Mouse (Mus musculus) lung, postnatal 0 days (tissue): ENCODE measurements around the gene Dapk1.

Experiments used
- CTCF ChIP-seq: IDR thresholded peaks from 2 replicates; pipeline ENCODE4 v1.5.1; 2016; ENCODE audit warnings: antibody characterized with exemption, mild to moderate bottlenecking
- EP300 ChIP-seq: IDR thresholded peaks from 2 replicates; pipeline ENCODE4 v1.6.1; 2016; ENCODE audit warnings: antibody characterized with exemption, mild to moderate bottlenecking, control low read depth

- no peak for TF ChIP-seq CTCF
- TF ChIP-seq EP300 = no peak
These were observed 887 bp downstream of the Dapk1 start for GRCm38 (mm10) chr13:60602416-60603251.
